Mouse (Mus musculus) heart, adult 2 months (tissue): ENCODE measurements around the gene Tshz2.

Source experiments
- CTCF ChIP-seq: fragments of 200-600 bp; IDR thresholded peaks from 2 replicates; pipeline ENCODE4 v1.8.1; 2022; ENCODE audit warnings: antibody characterized with exemption, mild to moderate bottlenecking, moderate library complexity
- POLR2A ChIP-seq: fragments of 200-500 bp; IDR thresholded peaks from 2 replicates; pipeline ENCODE4 v1.6.1; 2011; ENCODE audit warnings: mild to moderate bottlenecking, low read depth, low read length, control low read depth; ENCODE audit not compliant: insufficient read depth

DNA sequence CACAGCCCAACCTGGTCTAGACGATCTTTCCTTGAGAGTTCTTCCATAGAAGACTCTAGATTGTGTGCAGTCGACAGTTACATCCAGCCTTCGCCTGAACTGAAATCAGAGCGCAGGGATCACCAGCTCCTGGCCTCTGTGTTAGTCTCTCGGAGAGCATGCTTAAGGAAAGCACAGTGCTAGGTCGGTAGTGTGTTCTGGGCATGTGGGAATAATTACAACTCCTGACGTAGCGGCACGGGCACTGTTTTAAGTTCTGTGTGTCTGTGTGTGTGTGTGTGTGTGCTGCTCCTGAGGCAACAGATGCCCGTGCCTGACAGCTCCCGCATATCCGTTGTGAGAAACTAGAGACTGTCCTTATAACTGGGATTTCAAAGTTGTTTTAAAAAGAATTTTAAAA is 398.4 kb downstream of the Tshz2 start:
- no peak for TF ChIP-seq POLR2A
- no peak for TF ChIP-seq CTCF
